9 mouse cellular contexts compared by ENCODE assay signal in the genomic region with DNA sequence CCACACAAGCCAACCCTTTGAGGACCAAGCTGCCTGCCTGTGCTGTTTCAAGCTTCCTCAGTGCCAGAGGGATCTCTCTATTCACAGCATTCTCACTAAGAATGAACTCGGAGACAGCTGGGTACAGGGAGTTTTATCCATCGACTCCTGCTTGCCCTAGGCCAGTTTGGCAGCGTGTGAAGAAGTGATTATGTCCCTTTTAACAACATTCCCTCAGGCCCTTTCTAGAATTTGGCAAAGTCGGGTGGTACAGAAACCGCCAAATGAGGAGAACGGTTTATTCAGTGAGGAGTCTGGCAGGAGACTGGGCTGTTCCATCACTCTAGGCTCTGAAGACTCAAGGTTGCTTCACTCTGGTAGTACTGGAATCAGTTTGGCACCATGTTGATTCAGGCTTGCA. TPM values are rescaled to one million over a fixed set of nuclear protein-coding genes. Genes with fewer than 3 reads are reported as not detected.
DNase-seq lines count a peak whose midpoint lies in the region; ATAC-seq lines count a peak whose summit lies in the region.
"Had no signal": no experiment of that assay in that cellular context is flagged by ENCODE, and none has a peak within 500 bp of the region (broad histone marks: within the 10 kb centered on the region; RNA-seq: fewer than 3 reads in every experiment).

No protein-coding gene starts in this region.

- no peak overlapping the region for H3K9ac ChIP-seq in forebrain, embryonic 14.5 days (ENCODE audit: low read length)
- H3K9ac ChIP-seq in midbrain, embryonic 14.5 days (replicated peaks; ENCODE audit: low read length) = no peak overlapping the region
- H3K9ac ChIP-seq: liver, embryonic 14.5 days had no signal

- H3K4me3 ChIP-seq in forebrain, embryonic 14.5 days (ENCODE audit: low read depth, low read length) = peak overlapping the region; percentile 31; the same call in 1 of the 2 replicates
- H3K4me3 ChIP-seq in midbrain, embryonic 14.5 days (replicated peaks; ENCODE audit: low read depth, low read length) = no peak overlapping the region

- WGBS in forebrain, embryonic 14.5 days = 16% methylated on average over 6 of the region's 6 CpGs
- 18% methylated on average over 6 of the region's 6 CpGs for WGBS in midbrain, embryonic 14.5 days

- H3K27ac ChIP-seq in forebrain, embryonic 14.5 days (ENCODE audit: low read depth, low read length) = no peak overlapping the region
- H3K27ac ChIP-seq in midbrain, embryonic 14.5 days (replicated peaks; ENCODE audit: low read depth, low read length) = no peak overlapping the region
- H3K27ac ChIP-seq: liver, embryonic 14.5 days had no signal

- peak overlapping the region; percentile 69 for H3K4me2 ChIP-seq in forebrain, embryonic 14.5 days (ENCODE audit: low read length)
- H3K4me2 ChIP-seq in midbrain, embryonic 14.5 days (ENCODE audit: low read length) = peak overlapping the region; percentile 59

- peaks cover 44% of the 10 kb centered on the region for H3K36me3 ChIP-seq in forebrain, embryonic 14.5 days (ENCODE audit: control insufficient read depth, insufficient read depth, low read length)
- H3K36me3 ChIP-seq in midbrain, embryonic 14.5 days (ENCODE audit: control insufficient read depth, insufficient read depth, low read length) = peaks cover 49% of the 10 kb centered on the region

- peaks cover 7% of the 10 kb centered on the region for H3K4me1 ChIP-seq in forebrain, embryonic 14.5 days (ENCODE audit: control insufficient read depth, insufficient read depth, low read length)
- peaks cover 9% of the 10 kb centered on the region; the same call in 1 of the 2 replicates for H3K4me1 ChIP-seq in midbrain, embryonic 14.5 days (ENCODE audit: control insufficient read depth, insufficient read depth, low read length)

- no peak for ATAC-seq in forebrain, embryonic 14.5 days
- no peak for ATAC-seq in midbrain, embryonic 14.5 days (ENCODE audit: low FRiP score, low TSS enrichment)

- peak; percentile 36 to 46 for DNase-seq in cerebellum, postnatal 10 days
- DNase-seq in cerebellum, adult 8-10 months = no peak
- peak; percentile 26 to 38 for DNase-seq in layer of hippocampus, adult 8-10 months (ENCODE audit: low spot score in 2 of 2)
- DNase-seq in layer of hippocampus, adult 9-10 months (ENCODE audit: low spot score) = no peak
- DNase-seq in forebrain, embryonic 14.5 days (ENCODE audit: low spot score) = no peak
- no peak for DNase-seq in midbrain, embryonic 14.5 days
- DNase-seq in adrenal gland, postnatal 14 days = no peak
- no peak for DNase-seq in MN1 (ENCODE audit: low spot score)

- H3K9me3 ChIP-seq in forebrain, embryonic 14.5 days (replicated peaks; ENCODE audit: control insufficient read depth, low read length) = no peaks in the 10 kb centered on the region
- no peaks in the 10 kb centered on the region for H3K9me3 ChIP-seq in midbrain, embryonic 14.5 days (ENCODE audit: control insufficient read depth, low read length)

- H3K27me3 ChIP-seq in forebrain, embryonic 14.5 days (replicated peaks; ENCODE audit: control insufficient read depth, insufficient read depth, low read length) = peaks cover 75% of the 10 kb centered on the region
- H3K27me3 ChIP-seq in midbrain, embryonic 14.5 days (ENCODE audit: control insufficient read depth, insufficient read depth, low read length) = peaks cover 79% of the 10 kb centered on the region

RNA-seq across cellular contexts. Expression of a gene that starts 2.0 kb away (rescaled TPM):
- 1 to 10 TPM in 1 of 4 experiments, under 1 TPM in 1, not detected in 2; 0.63 to 1.4 TPM for total RNA-seq in layer of hippocampus, adult 8-10 months (2022)
- polyA plus RNA-seq in forebrain, embryonic 14.5 days (2014; fragmentation: Nextera tagmentation; extraction: Ambion mirVana) = 9.6 and 10.3 TPM in 2 replicates
- polyA plus RNA-seq in midbrain, embryonic 14.5 days (2014; fragmentation: Nextera tagmentation; extraction: Ambion mirVana) = 14.7 and 14.9 TPM in 2 replicates
- total RNA-seq in adrenal gland, postnatal 14 days (2021) = 0.41 TPM in 2 replicates

RNA-seq across cellular contexts. Expression of a gene that starts 6.0 kb away (rescaled TPM):
- 100 to 1,000 TPM; 169 to 200 (median 179) TPM for total RNA-seq in layer of hippocampus, adult 8-10 months (2022)
- polyA plus RNA-seq in forebrain, embryonic 14.5 days (2014; fragmentation: Nextera tagmentation; extraction: Ambion mirVana) = 5.7 and 8.2 TPM in 2 replicates
- polyA plus RNA-seq in midbrain, embryonic 14.5 days (2014; fragmentation: Nextera tagmentation; extraction: Ambion mirVana) = 9.9 and 15.2 TPM in 2 replicates
- total RNA-seq in adrenal gland, postnatal 14 days (2021) = 3.4 and 4.5 TPM in 2 replicates

RNA-seq across cellular contexts. Expression of a gene that starts 9.6 kb away (rescaled TPM):
- total RNA-seq in layer of hippocampus, adult 8-10 months (2022) = 100 to 1,000 TPM; 499 to 528 (median 503) TPM
- 138 and 177 TPM in 2 replicates for polyA plus RNA-seq in forebrain, embryonic 14.5 days (2014; fragmentation: Nextera tagmentation; extraction: Ambion mirVana)
- polyA plus RNA-seq in midbrain, embryonic 14.5 days (2014; fragmentation: Nextera tagmentation; extraction: Ambion mirVana) = 175 and 200 TPM in 2 replicates
- total RNA-seq in adrenal gland, postnatal 14 days (2021) = 12.1 and 15.2 TPM in 2 replicates

RNA-seq across cellular contexts. Expression of a gene that starts 29.7 kb away (rescaled TPM):
- 1 to 10 TPM in 3 of 4 experiments, under 1 TPM in 1; 0.70 to 1.7 (median 1.3) TPM for total RNA-seq in layer of hippocampus, adult 8-10 months (2022)
- 0.48 and 0.64 TPM in 2 replicates for polyA plus RNA-seq in forebrain, embryonic 14.5 days (2014; fragmentation: Nextera tagmentation; extraction: Ambion mirVana)
- 0.27 and 0.34 TPM in 2 replicates for polyA plus RNA-seq in midbrain, embryonic 14.5 days (2014; fragmentation: Nextera tagmentation; extraction: Ambion mirVana)
- total RNA-seq in adrenal gland, postnatal 14 days (2021) = 2.5 TPM in 1 of 2 replicates, not detected in the other

Comparison
In these comparisons a context has a peak if more than half of its experiments do, and no peak if none do; other contexts are left out.
1. DNase-seq: peak in cerebellum, postnatal 10 days (2 of 2) and layer of hippocampus, adult 8-10 months (2 of 2); none in cerebellum, adult 8-10 months (single experiment), layer of hippocampus, adult 9-10 months (single experiment), forebrain, embryonic 14.5 days (single experiment), midbrain, embryonic 14.5 days (single experiment), adrenal gland, postnatal 14 days (single experiment) and MN1 (single experiment).
2. RNA of a gene that starts 6.0 kb away (total RNA-seq): 169 to 200 TPM in layer of hippocampus, adult 8-10 months; 3.4 to 4.5 TPM in adrenal gland, postnatal 14 days; every median in the first group is over 10 times any median in the second.
3. RNA of a gene that starts 9.6 kb away (total RNA-seq): 499 to 528 TPM in layer of hippocampus, adult 8-10 months; 12.1 to 15.2 TPM in adrenal gland, postnatal 14 days; every median in the first group is over 10 times any median in the second.